Mouse (Mus musculus): ENCODE measurements around the gene Chrd. TPM values are rescaled to one million over a fixed set of nuclear protein-coding genes. Genes with fewer than 3 reads are reported as not detected.

Chrd gene
- polyA plus RNA-seq, 1 experiment from 2014 or later, result 5.7 TPM

- no peak overlapping the region for H3K27ac ChIP-seq
- no peaks in the 10 kb centered on the region for H3K27me3 ChIP-seq
- no peaks in the 10 kb centered on the region for H3K9me3 ChIP-seq
- WGBS, result 62% methylated on average over 8 of the region's 8 CpGs
- no peak overlapping the region for H3K9ac ChIP-seq
- no peaks in the 10 kb centered on the region for H3K36me3 ChIP-seq
- ATAC-seq (ENCODE audit: low FRiP score), result no peak
- no peak overlapping the region for H3K4me2 ChIP-seq
- H3K4me1 ChIP-seq (replicated peaks), result no peaks in the 10 kb centered on the region
- H3K4me3 ChIP-seq, result no peak overlapping the region
These were observed 17.6 kb downstream of the Chrd start for GRCm38 (mm10) chr16:20750518-20750917.

- Histone ChIP-seq H3K4me1 (replicated peaks) (no peaks in the 10 kb centered on the region), H3K4me3 (no peak overlapping the region), H3K9ac (no peak overlapping the region), H3K4me2 (no peak overlapping the region), H3K27ac (no peak overlapping the region), H3K36me3 (no peaks in the 10 kb centered on the region), H3K9me3 (no peaks in the 10 kb centered on the region), H3K27me3 (no peaks in the 10 kb centered on the region)
- no peak for ATAC-seq (ENCODE audit: low FRiP score)
- 94% methylated on average over 5 of the region's 5 CpGs for WGBS
These were observed 23.1 kb downstream of the Chrd start for GRCm38 (mm10) chr16:20756052-20756451.

- Histone ChIP-seq H3K27me3 (no peaks in the 10 kb centered on the region), H3K36me3 (no peaks in the 10 kb centered on the region), H3K4me3 (no peak overlapping the region), H3K9ac (no peak overlapping the region), H3K4me1 (replicated peaks) (no peaks in the 10 kb centered on the region), H3K9me3 (no peaks in the 10 kb centered on the region), H3K27ac (no peak overlapping the region), H3K4me2 (no peak overlapping the region)
- 70% methylated on average over 1 of the region's 1 CpGs for WGBS
- ATAC-seq (ENCODE audit: low FRiP score), result no peak
These were observed 24.5 kb downstream of the Chrd start for GRCm38 (mm10) chr16:20757385-20757784.

GRCm38 (mm10) chr16:20761681-20762080 is 28.8 kb downstream of the Chrd start:
- no peaks in the 10 kb centered on the region for H3K9me3 ChIP-seq
- ATAC-seq (ENCODE audit: low FRiP score), result no peak
- H3K9ac ChIP-seq, result no peak overlapping the region
- no peaks in the 10 kb centered on the region for H3K27me3 ChIP-seq
- no peaks in the 10 kb centered on the region for H3K4me1 ChIP-seq (replicated peaks)
- no peak overlapping the region for H3K4me2 ChIP-seq
- WGBS, result 14% methylated on average over 3 of the region's 3 CpGs
- no peaks in the 10 kb centered on the region for H3K36me3 ChIP-seq
- no peak overlapping the region for H3K27ac ChIP-seq
- no peak overlapping the region for H3K4me3 ChIP-seq

DNA sequence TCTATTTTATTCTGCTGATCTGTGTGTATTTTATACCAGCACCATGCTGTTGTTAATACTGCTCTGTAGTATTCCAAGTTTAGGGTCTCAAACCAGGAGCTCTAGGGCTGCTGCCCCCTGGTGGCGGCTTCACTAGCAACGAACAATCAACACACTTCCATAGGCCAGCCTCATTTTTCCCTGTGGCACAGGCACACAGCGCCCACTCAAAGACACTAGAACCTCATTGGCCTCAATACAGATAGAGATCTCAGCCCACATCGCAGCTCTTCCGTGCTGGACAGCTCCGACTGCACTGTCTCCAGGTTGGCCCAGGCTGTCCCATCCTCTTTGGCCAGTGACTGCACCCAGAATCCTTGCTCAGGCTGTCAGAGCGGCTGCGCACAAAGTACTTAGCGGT is 32.3 kb downstream of the Chrd start:
- H3K27ac ChIP-seq, result no peak overlapping the region
- no peaks in the 10 kb centered on the region for H3K36me3 ChIP-seq
- ATAC-seq (ENCODE audit: low FRiP score), result no peak
- WGBS, result 49% methylated on average over 9 of the region's 9 CpGs
- no peak overlapping the region for H3K9ac ChIP-seq
- no peaks in the 10 kb centered on the region for H3K27me3 ChIP-seq
- H3K9me3 ChIP-seq, result no peaks in the 10 kb centered on the region
- no peaks in the 10 kb centered on the region for H3K4me1 ChIP-seq (replicated peaks)
- H3K4me3 ChIP-seq, result no peak overlapping the region
- no peak overlapping the region for H3K4me2 ChIP-seq

- WGBS, result 78% methylated on average over 5 of the region's 5 CpGs
- Histone ChIP-seq H3K4me2 (no peak overlapping the region), H3K4me3 (no peak overlapping the region), H3K36me3 (no peaks in the 10 kb centered on the region), H3K9me3 (no peaks in the 10 kb centered on the region; the same call in 1 of the 2 replicates), H3K9ac (no peak overlapping the region), H3K27ac (no peak overlapping the region), H3K4me1 (replicated peaks) (no peaks in the 10 kb centered on the region), H3K27me3 (no peaks in the 10 kb centered on the region)
- no peak for ATAC-seq (ENCODE audit: low FRiP score)
These were observed 42.1 kb downstream of the Chrd start for GRCm38 (mm10) chr16:20775021-20775420.

- no peak for ATAC-seq (ENCODE audit: low FRiP score)
- no peaks in the 10 kb centered on the region for H3K4me1 ChIP-seq (replicated peaks)
- no peaks in the 10 kb centered on the region for H3K9me3 ChIP-seq
- no peaks in the 10 kb centered on the region for H3K27me3 ChIP-seq
- no peak overlapping the region for H3K4me2 ChIP-seq
- no peak overlapping the region for H3K9ac ChIP-seq
- WGBS, result 90% methylated on average over 3 of the region's 3 CpGs
- H3K4me3 ChIP-seq, result no peak overlapping the region
- no peaks in the 10 kb centered on the region for H3K36me3 ChIP-seq
- H3K27ac ChIP-seq, result no peak overlapping the region
These were observed 46.9 kb downstream of the Chrd start for GRCm38 (mm10) chr16:20779846-20780245.

DNA sequence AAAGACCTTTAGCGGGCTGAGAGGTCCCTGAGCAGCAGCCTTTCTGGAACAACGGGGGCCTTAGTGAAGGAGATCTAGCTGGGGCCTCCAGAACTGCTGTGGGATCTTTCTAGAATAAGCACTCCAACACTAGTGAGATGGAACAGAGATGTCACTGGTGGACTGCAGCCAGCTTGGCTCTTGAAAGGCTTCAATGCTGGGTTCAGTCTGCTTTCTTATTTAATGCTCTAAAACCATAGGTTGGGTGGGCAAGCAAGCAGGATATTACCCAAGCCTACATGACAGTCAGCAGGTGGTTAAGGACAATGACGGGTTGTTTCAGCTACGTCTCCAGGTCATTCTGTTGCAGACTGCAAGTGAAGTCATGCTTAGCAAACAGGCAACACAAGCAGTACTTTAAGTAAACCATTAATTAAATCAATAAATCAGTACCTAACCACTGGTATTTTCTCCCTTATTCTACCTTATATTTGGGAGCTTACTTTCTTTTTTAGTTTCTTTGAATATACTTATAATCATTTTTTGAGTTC is 48.2 kb downstream of the Chrd start:
- Histone ChIP-seq H3K36me3 (no peaks in the 10 kb centered on the region), H3K27me3 (no peaks in the 10 kb centered on the region), H3K4me2 (no peak overlapping the region), H3K4me1 (replicated peaks) (no peaks in the 10 kb centered on the region), H3K27ac (no peak overlapping the region), H3K9ac (no peak overlapping the region), H3K9me3 (no peaks in the 10 kb centered on the region), H3K4me3 (no peak overlapping the region)
- 79% methylated on average over 4 of the region's 4 CpGs for WGBS
- ATAC-seq (ENCODE audit: low FRiP score), result no peak

GRCm38 (mm10) chr16:20783891-20784290 is 51.0 kb downstream of the Chrd start:
- WGBS, result 91% methylated on average over 2 of the region's 2 CpGs
- no peaks in the 10 kb centered on the region for H3K9me3 ChIP-seq
- no peaks in the 10 kb centered on the region for H3K36me3 ChIP-seq
- no peak overlapping the region for H3K4me2 ChIP-seq
- no peak overlapping the region for H3K4me3 ChIP-seq
- no peaks in the 10 kb centered on the region for H3K4me1 ChIP-seq (replicated peaks)
- no peak overlapping the region for H3K9ac ChIP-seq
- H3K27ac ChIP-seq, result no peak overlapping the region
- no peak for ATAC-seq (ENCODE audit: low FRiP score)
- no peaks in the 10 kb centered on the region for H3K27me3 ChIP-seq

GRCm38 (mm10) chr16:20784754-20785153 is 51.8 kb downstream of the Chrd start:
- no peak overlapping the region for H3K4me3 ChIP-seq
- H3K4me2 ChIP-seq, result no peak overlapping the region
- H3K27ac ChIP-seq, result no peak overlapping the region
- H3K4me1 ChIP-seq (replicated peaks), result no peaks in the 10 kb centered on the region
- H3K36me3 ChIP-seq, result no peaks in the 10 kb centered on the region
- no peaks in the 10 kb centered on the region for H3K9me3 ChIP-seq
- no peak overlapping the region for H3K9ac ChIP-seq
- ATAC-seq (ENCODE audit: low FRiP score), result no peak
- H3K27me3 ChIP-seq, result no peaks in the 10 kb centered on the region

GRCm38 (mm10) chr16:20786556-20786955 is 53.6 kb downstream of the Chrd start:
- ATAC-seq (ENCODE audit: low FRiP score), result no peak
- 85% methylated on average over 6 of the region's 6 CpGs for whole genome bisulfite sequencing
- no peaks in the 10 kb centered on the region for H3K36me3 ChIP-seq

DNA sequence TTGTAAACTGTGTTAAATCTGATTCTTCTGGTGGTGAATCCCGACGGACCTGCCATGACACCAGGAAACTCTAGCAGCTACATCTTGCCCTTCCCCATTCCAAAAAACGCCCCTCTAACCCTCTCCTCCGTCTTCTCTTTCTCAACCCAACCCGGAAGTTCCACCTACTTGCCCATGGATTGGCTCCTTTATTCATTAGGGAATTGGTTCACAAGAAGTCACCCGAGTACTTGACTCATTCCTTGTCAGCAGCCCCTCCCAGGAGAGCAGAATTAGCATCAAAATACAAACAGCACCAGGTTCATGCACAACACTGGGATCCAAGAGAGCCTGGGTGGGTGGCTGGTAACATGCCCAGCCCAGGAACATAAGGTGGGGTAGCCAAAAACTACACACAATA is 58.9 kb downstream of the Chrd start:
- WGBS, result 62% methylated on average over 6 of the region's 6 CpGs
- no peak overlapping the region for H3K4me3 ChIP-seq

More at GRCm38 (mm10) chr16:20786556-20786955, 53.6 kb downstream of the Chrd start:
- Histone ChIP-seq H3K27me3 (no peaks in the 10 kb centered on the region), H3K4me1 (replicated peaks) (no peaks in the 10 kb centered on the region), H3K4me3 (no peak overlapping the region), H3K4me2 (no peak overlapping the region), H3K9me3 (no peaks in the 10 kb centered on the region), H3K27ac (no peak overlapping the region), H3K9ac (no peak overlapping the region)

More for the DNA sequence above, 58.9 kb downstream of the Chrd start:
- no peak for ATAC-seq (ENCODE audit: low FRiP score)
- Histone ChIP-seq H3K4me1 (replicated peaks) (no peaks in the 10 kb centered on the region), H3K36me3 (no peaks in the 10 kb centered on the region), H3K27ac (no peak overlapping the region), H3K9me3 (no peaks in the 10 kb centered on the region), H3K4me2 (no peak overlapping the region), H3K9ac (no peak overlapping the region), H3K27me3 (no peaks in the 10 kb centered on the region)
